Mouse (Mus musculus) gastrocnemius, adult 18-20 months (tissue): ENCODE measurements around the gene Dtx1. TPM values are rescaled to one million over a fixed set of nuclear protein-coding genes. Genes with fewer than 3 reads are reported as not detected.

ENCODE experiments used
- DNase-seq: peaks from one replicate; pipeline ENCODE4 v3.0.0; 2021; ENCODE audit warnings: low spot score
- long read RNA-seq, 2 experiments: library from polyadenylated mRNA; stranded (forward); transcript quantifications; one replicate each; pipeline ENCODE4 v2.0.0; 2021
- total RNA-seq, 2 experiments: library from RNA; stranded (reverse); gene quantifications; 2 replicates each; pipeline ENCODE4 v1.2.3; 2021

Dtx1 gene
- total RNA-seq: under 1 TPM; 0.41 to 0.74 TPM
- long read RNA-seq, experiment 1: 0 reads
- long read RNA-seq, experiment 2: 0 reads

DNA sequence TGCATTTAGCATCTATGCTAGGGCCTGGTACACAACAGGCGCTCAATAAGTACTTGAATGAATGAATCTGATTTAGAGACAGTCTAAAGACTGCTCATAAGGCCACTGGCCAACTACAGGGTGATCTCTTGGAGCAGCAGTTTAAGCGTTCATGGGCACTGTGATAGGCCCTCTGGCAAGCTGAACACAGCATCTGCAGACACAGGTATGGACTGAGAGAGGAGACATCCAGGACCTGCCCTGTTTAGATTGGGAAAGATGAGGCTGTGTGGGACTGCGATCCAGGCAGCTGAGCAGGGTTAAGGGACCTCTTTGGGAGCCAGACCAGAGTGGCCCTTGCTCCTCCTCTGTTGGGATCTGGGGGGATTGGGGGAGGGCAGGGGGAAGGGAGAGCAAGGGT, at the start of gene Dtx1:
Dtx1 (minus strand) TSS at position 101 of the 400 bp plus-strand sequence.
- DNase-seq: no peak

DNA sequence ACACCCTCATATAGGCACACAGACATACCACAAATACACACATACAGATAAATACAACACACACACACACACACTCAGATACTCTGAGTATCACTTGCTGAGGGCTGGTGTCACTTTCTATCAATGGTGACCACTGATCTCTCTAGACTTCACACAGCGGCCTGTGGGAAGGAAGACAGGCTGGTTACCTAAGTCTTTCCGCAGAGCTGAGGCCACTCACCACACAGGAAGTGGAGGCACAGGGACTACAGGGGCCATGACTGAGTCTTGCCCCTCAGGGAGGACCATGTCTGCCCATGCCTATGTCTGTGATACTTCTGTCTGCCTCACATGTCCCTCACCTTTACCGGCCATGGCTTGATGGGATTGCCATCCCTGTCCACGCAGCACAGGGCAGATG, 42.5 kb upstream of the Dtx1 start:
- DNase-seq: no peak

DNA sequence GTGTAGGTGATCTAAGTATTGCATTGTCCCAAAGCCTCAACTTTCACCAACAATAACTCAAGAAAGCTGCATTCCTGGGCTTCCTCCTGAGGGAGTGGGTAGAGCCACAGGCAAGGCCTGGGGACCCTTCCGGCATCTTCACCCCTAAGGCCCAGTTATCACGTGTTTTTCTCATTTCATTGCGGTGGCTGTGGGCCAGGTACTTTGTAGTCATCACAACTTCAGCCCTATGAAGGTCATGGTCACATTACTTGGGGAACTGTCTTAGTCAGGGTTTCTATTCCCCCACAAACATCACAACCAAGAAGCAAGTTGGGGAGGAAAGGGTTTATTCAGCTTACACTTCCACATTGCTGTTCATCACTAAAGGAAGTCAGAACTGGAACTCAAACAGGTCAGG, 41.1 kb upstream of the Dtx1 start:
- DNase-seq: no peak

DNA sequence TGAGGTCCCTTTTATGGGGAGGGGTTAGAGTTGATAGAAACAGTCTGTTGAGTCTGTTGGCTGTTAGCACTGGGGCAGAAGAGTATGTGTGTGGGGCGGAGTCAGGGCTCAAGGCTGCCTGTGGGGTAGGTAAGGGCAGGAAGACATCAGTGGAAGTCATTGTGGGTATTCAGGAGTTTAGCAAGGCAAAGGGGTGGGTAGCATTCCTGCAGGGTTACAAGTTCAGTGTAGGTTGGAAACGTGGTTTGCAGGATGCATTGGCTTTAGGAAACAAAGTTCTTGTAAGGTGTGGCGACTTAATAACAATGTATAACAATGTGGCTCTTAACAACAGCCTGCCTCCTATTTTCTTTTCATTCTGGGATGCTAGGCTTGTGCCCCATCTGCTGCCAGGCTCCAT, 39.5 kb upstream of the Dtx1 start:
- DNase-seq: no peak

DNA sequence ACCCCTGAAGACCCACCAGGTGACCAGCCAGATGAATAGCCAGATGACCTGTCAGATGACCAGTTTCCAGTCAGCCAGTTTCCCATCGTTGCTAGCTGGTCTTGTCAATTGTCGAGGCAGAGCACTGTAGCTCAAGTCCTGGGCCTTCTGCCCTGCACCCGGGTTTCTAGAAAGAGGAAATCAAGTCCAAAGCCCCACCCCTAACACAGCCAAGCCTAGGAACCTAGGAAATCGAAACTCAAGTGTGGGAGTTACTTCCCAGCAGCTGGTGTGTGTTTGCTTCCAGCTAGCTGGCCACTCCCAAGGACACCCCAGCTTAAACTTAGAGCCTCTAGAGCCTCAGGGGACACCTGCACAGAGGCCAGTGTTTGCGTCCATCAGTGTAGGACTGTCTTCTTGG, 38.0 kb upstream of the Dtx1 start, which contains the start of gene Oas2:
Oas2 (minus strand) TSS at position 166 of the 400 bp plus-strand sequence.
- peak; percentile 4 for DNase-seq

DNA sequence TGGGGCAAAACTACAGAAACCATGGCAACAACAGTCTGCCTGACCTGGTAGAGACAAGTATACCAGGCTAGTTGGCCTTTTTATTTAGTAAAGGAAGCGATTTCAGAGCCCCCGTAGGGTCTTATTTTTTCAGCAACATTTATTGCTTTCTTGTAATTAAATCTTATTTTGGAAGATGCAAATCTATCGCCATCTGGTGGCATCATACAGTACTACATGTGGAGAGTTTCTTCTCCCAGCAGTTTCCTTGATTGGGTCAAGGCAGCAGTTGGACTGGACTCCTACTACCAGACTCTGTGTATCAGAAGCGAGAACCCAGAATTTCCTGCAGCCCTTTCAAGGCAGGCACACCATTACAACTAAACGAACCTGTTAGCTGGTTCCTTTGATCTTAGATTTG, 34.7 kb upstream of the Dtx1 start:
- peak; percentile 44 for DNase-seq

DNA sequence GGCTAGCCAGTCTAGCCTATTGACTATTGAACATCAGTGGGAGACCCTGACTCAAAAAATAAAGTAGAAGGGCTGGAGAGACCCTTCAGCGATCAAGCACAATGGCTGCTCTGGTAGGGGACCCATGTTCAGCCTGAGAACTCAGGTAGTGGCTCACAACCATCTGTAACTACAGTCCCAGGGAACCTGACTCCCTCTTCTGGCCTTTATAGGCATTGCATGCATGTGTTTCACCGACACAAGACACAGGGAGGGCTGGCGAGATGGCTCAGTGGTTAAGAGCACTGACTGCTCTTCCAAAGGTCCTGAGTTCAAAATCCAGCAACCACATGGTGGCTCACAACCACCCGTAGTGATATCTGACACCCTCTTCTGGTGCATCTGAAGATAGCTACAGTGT, 30.4 kb upstream of the Dtx1 start:
- no peak for DNase-seq

DNA sequence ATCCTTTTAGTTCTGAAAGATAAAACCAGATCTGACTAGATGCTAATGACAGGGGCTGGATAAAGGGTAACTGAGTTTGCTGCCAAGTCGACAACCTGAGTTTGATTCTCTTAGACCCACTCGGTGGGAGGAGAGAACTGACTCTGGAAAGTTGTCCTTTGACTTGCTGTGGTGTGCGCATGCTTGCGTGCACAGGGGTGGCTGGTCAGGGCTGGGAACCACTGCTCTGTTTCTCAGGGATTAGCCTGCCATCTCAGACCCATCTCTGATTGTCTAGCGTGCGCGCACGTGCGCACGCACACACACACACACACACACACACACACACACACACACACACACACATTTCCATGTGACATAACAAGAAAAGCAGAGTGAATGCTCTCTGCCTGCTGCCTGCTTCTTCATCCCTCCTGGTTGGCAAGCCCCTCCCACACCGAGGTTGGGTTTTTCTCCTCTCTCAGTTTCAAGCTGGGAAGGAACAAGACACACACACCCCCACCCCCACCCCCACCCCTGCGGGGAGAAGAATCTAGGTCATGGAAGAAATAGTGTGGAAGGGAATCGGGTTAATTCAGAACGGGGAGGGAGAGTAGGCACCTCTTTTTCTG, 22.8 kb upstream of the Dtx1 start:
- DNase-seq: no peak

DNA sequence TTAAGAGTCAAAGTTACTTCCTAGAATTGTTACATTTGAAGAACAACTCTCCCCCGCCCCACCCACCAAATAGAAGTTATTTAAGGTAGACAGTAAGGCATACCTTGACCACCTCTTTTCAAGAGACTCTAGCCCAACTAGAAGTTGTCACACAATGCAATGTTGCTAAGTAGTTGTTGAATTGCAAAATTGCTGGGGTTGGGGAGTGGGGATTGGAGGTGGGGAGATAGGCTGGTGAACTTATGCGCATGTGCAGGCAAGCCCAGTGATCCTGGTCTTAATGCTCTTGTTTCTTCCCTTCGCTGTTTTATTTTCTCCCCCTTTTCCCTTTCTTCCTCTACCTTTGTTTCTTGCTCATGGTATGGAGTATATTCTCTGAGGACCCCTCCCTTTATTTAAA, 22.0 kb upstream of the Dtx1 start:
- DNase-seq: no peak

DNA sequence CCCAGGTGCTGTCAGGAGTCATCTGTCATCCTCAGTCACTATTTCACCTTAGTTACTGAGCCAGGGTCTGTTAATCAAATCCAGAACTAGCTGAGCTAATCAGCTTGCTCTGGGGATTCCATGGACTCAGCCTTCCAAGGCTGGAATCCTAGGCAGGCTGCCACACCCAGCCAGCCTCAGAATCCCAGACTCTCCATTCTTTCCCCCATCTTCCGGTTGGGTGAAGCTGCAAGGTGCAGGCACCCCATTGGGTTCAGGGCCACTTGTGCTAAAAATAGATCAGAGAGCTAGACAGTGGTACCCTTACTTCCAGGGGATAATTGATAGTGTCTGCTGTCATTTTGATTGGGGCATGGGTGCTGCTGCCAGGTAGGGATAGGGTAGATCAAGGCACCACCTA, 21.0 kb upstream of the Dtx1 start:
- DNase-seq: no peak

DNA sequence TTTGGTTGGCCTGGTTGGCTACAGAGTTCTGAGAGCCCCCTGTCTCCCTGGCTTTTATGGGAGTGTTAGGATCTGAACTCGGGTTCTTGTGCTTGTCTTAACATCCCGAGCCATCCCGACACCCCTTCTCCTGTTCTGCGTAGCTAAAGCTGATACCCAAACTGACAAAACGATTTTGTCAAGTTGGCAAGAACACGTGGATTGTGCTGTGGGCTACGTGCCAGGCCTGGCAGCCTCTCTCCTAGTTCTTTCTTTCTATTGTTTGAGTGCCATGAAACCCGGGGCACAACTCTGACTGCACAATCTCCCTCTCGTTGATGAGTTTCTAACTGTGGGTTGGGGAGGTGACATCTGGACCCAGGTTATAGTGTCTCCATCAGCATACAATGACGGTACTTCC, 17.6 kb upstream of the Dtx1 start:
- DNase-seq: no peak

DNA sequence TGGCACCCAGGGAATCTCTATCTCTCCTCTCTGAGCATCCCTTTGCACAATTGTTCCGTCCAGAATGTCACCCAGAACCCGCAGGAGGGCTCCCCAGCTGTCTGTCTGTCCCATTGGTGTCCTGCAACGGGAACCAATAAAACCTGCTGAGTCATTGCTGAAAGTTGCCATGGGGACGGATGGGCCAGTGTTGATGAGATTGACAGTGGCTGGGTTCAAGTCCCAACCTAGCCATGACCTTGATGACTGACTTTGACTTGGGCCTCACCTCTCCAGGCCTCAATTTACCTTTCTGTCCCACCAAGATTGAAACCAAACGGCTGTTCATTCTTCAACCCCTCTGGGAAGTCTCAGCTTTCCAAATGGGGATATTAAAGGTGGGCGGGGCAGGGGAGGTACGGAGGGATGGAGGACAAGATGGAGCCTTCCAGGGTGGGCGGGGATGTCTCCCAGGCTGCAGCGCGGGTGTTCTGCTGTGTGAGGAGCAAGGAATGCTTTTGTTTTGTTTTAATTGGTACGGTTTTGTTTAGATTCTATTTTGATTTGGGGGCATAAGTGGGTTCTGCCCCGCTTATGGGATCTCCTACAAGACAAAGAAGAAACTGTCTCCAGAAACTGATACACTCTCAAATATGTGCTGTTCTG, 14.2 kb upstream of the Dtx1 start:
- no peak for DNase-seq

DNA sequence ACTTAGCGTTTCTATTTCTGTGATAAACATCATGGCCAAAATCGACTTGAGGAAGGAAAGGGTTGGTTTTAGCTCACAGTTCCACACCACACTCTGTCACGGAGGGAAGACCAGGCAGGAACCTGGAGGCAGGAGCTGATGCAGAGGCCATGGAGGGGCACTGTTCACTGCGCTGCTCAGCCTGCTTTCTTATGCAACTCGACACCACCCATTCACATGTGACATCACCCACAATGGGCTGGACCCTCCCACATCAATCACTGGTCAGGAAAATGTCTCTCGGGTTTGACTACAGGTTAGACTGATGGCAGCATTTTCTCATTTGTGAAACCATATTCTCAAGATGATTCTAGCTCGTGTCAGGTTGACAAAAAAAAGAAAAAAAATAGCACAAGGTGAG, 9.3 kb upstream of the Dtx1 start:
- DNase-seq: no peak

DNA sequence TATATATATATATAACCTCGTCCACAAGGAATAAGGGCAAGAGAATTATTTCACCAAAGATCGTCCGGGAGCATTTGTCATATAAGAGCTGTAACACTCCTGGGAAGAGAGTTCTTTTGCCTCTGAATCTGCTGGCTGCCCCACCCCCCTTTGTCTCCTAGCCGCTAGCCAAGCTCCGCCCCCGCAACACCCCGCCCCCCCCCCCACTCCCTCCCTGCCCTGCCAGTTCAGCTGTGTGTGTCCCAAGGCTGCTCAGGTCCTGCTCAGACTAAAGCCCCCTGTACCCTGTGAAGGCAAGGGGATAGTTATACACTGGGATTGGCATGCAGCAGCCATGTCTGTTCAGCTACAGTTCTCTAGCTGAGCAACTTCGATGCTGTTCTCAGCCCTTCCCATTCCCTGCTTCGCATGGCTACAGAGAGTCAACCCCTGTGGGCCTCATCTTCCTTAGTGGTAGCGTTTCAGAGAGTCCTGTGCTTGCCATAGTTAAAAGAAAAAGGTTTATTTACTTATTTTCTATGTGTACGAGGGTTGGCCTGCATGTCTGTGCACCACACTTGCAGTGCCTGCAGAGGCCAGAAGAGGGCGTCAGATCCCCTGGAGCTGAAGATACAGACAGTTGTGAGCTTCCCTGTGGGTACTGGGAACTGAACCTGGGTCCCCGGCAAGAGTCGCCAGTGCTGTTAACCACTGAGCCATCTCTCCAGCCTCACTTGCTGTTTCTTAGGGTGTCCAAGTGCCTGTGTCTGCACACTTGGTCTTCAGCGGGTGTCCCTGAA, 7.1 kb upstream of the Dtx1 start:
- DNase-seq: no peak

DNA sequence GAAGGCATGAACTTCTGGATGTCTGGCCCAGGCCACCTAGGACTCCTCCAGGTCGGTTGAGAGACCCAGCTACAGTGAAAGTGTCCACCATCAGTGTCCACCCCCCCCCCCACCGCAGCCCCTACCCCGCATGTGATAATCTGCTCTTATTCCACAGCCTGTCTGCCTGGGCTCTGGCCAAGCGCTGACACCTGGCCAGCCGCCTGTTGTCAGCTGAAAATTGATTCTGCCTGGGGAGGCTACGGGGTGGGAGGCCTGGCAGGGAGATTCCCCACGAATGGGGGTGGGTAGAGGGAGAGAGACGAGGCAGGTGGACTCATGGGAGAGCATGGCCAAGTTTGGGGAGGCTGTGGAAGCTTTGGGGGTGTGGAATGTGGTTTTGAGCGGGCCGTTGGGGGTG, 5.4 kb upstream of the Dtx1 start:
- no peak for DNase-seq

DNA sequence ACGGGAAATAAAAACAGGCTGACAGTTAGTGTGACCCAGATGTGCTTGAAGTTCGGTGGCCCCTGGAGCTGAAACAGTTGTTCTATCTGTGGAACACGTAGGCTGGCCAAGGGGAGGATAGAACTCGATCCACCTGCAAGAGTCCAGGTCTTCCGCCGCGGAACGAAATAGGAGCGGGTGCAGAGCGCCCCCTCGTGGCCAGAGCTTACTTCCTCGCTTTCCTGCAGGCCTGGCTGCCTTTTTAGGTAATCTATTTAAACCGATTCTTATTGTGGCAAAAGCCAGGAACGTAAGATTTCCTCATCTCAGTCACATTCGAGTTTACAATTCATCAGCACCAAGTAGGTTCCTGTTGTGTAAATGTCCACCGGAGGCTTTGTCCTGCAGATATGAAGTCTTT, 2.6 kb upstream of the Dtx1 start:
- DNase-seq: peak; percentile 31

DNA sequence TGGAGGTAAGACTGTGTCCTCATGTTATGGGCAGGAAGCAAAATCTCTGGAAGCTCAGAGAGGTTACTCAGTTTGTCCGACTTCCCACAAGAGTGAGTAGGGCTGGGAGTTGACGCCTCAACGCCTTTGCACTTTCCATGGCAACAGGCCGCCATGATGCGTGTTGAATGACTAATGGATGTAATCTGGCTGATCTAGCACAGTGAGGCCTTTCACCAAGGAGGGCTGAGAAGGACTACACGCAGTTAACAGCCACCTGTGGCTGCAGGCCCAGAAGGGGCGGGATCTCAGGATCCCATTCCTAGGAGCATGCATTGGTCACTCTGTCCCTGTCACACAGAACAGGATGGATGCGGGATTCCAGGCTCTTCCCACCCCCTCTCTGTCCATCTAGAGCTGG, 994 bp upstream of the Dtx1 start:
- no peak for DNase-seq

DNA sequence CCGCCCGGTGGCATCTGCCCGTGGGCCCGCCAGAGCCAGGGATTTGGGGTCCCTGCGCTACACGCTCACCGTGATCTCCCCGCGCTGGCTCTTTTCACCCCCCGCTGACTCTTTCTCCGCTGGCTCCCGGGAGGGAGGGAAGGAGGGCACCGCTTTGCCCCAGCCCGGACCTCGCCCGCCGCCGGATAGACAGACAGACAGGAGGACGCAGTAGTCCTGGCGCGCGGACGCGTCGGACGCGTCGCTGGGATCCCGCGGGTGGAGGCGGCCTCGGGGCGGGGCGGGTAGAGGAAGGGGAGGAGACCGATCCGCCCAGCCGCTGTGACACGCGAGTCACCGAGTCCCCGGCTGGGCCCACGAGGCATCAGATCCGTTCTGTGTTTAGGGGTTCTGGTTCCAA, 311 bp downstream of the Dtx1 start:
- peak; percentile 14 for DNase-seq

DNA sequence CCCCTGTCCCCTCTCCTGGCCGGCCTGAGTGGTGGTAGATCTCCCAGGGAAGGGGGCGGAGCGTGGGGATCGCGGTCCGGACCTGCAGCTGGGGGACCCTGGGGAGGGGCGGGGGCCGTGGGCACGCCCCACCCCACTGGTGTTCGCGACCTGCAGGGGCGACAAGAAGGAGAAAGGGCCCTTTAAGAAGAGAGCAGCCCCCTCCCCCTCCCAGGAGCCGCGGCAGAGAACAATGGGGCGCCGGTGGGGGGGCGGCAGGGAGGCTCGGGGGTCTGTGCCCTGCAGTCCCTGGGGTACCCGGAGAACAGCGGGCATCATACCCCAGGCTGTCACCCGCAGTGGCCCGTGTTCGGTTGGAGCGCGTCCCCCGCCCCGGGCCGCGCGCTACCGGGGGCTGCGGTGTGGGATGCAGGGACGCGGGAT, 890 bp downstream of the Dtx1 start:
- DNase-seq: no peak

DNA sequence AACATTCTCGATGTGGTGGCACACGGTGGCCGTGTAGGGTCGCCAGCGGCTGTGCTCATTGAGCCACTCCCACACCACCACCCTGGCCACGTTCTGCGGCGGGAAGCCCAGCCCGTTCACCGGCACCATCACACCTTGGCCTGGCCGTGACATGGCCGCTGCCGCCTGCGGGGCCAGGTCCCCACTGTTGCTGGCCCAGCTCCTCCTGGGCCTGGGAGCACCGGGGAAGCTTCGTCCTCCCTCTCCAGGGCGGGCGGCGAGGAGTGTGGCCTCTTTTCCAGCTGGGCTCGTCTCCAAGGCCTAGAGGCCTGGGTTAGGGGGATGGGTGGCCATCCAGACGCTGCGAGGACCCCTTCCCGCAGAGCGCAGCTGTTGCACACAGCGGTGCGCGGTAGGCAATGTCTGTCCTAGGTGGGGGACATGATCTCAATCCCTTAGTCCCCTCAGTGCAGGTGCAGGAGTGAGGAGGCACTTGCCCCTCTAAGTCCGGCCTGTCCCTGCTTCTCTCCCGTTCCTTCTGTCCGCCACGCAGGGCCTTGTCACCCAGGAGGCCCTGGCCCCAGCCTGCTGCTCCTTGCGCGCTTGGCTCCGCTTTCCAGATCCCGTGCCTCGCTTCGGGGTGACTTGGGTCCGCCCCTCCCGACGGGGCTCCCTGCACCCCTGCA, 1.4 kb downstream of the Dtx1 start:
- no peak for DNase-seq

DNA sequence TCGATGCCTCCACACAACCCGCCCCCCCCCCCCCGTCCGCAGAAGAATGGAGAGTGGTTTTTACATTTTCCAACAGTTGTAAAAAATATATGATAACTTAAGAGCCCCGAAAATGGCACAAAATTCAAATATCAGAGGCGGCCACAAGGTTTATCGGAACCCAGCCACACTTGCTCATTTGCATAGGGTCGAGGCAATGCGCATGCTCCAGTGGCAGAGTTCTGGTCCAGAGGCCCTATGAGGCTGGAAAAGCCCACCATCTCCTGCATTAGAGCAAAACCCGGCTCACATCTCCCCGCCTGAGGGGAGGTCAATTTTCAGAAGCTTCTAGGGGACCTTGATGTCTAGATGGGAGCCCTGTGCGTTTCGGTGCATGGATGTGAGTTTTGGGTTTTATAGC, 4.8 kb downstream of the Dtx1 start:
- DNase-seq: no peak

DNA sequence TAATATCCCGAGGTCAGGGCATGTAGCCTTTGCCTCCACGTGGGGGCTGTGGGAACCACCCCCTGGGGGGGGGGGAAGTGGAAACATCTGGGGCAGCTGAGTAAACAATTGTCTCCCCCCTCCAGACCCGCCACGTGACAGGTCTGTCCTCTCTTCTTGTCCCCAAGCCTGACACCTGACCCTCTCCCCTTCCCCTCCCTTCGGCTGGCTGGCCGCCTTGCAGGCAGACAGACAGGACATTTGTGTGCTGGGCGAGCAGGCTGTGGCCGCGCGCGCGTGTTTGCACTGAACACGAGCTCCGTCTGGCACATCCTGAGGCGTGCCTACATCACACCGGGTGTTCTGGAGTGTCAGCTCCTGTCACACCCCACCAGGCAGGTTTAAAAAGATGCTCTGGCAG, 5.2 kb downstream of the Dtx1 start:
- DNase-seq: no peak
